Comparison of ENCODE assay signal across 8 mouse cellular contexts in genomic region chr2:118701971-118702882, GRCm38 (mm10). TPM values are rescaled to one million over a fixed set of nuclear protein-coding genes. Genes with fewer than 3 reads are reported as not detected.
DNase-seq lines count a peak whose midpoint lies in the region; ATAC-seq and TF ChIP-seq lines count a peak whose summit lies in the region.

No protein-coding gene starts in this region.

- peaks cover 85% of the 10 kb centered on the region for H3K27me3 ChIP-seq in heart, embryonic 11.5 days (ENCODE audit: control insufficient read depth, insufficient read depth, low read length)
- H3K27me3 ChIP-seq in ES-Bruce4 (ENCODE audit: control insufficient read depth, insufficient read depth, low read length, poor library complexity, severe bottlenecking), result peaks cover 37% of the 10 kb centered on the region
- peaks cover 94% of the 10 kb centered on the region for H3K27me3 ChIP-seq in forebrain, embryonic 13.5 days
- peaks cover 95% of the 10 kb centered on the region for H3K27me3 ChIP-seq in liver, embryonic 15.5 days

- peak overlapping the region; percentile 48 for H3K4me3 ChIP-seq in heart, embryonic 11.5 days (ENCODE audit: low read depth, low read length)
- H3K4me3 ChIP-seq in ES-Bruce4 (ENCODE audit: low read depth, low read length), result peak overlapping the region; percentile 51
- H3K4me3 ChIP-seq in forebrain, embryonic 13.5 days, result peak overlapping the region; percentile 45
- H3K4me3 ChIP-seq in liver, embryonic 15.5 days (replicated peaks), result peak overlapping the region; percentile 50

- H3K4me2 ChIP-seq in heart, embryonic 11.5 days, result peak overlapping the region; percentile 86
- H3K4me2 ChIP-seq in forebrain, embryonic 13.5 days, result peak overlapping the region; percentile 73
- H3K4me2 ChIP-seq in liver, embryonic 15.5 days, result peak overlapping the region; percentile 65

- TF ChIP-seq EP300 in ES-Bruce4 (IDR thresholded peaks at IDR 0.05; ENCODE audit: insufficient read depth, low read depth, low read length), result no peak

- H3K36me3 ChIP-seq in heart, embryonic 11.5 days (ENCODE audit: control insufficient read depth, insufficient read depth, low read length), result no peaks in the 10 kb centered on the region
- H3K36me3 ChIP-seq in ES-Bruce4 (ENCODE audit: control insufficient read depth, insufficient read depth, low read length, poor library complexity, severe bottlenecking), result no peaks in the 10 kb centered on the region
- H3K36me3 ChIP-seq in forebrain, embryonic 13.5 days (ENCODE audit: poor library complexity, severe bottlenecking), result no peaks in the 10 kb centered on the region
- H3K36me3 ChIP-seq in liver, embryonic 15.5 days (replicated peaks), result no peaks in the 10 kb centered on the region

- no peak for DNase-seq in heart, adult 9 months (ENCODE audit: low spot score in 2 of 2)
- no peak for DNase-seq in right cerebral cortex, postnatal 4 days
- no peak for DNase-seq in urinary bladder, postnatal 36 days (ENCODE audit: low spot score in 2 of 2)

- no peak overlapping the region for H3K27ac ChIP-seq in heart, embryonic 11.5 days (ENCODE audit: low read depth, low read length)
- H3K27ac ChIP-seq in ES-Bruce4 (ENCODE audit: insufficient read depth, low read length), result no peak overlapping the region
- no peak overlapping the region for H3K27ac ChIP-seq in forebrain, embryonic 13.5 days
- no peak overlapping the region for H3K27ac ChIP-seq in liver, embryonic 15.5 days (replicated peaks)

- no peak for TF ChIP-seq POLR2A in ES-Bruce4 (IDR thresholded peaks at IDR 0.05; ENCODE audit: insufficient read depth, low read length)

- TF ChIP-seq CTCF in ES-Bruce4 (IDR thresholded peaks at IDR 0.05; ENCODE audit: low read depth, low read length), result no peak

- ATAC-seq in heart, embryonic 11.5 days (replicated peaks; ENCODE audit: insufficient number of reproducible peaks, low FRiP score, low TSS enrichment), result 0 out of 2 replicates have a peak, but pooled peaks have one; percentile 3
- ATAC-seq in forebrain, embryonic 13.5 days, result peak; percentile 25; the same call in 1 of the 2 replicates
- ATAC-seq in liver, embryonic 15.5 days (ENCODE audit: insufficient read depth), result no peak
- ATAC-seq in monocyte, adult 5-6 weeks (replicated peaks; ENCODE audit: insufficient number of reproducible peaks, low FRiP score, low TSS enrichment, poor library complexity, severe bottlenecking), result no peak

- 3% methylated on average over 49 of the region's 51 CpGs for WGBS in heart, embryonic 11.5 days (ENCODE audit: insufficient replicate concordance)
- 2% methylated on average over 46 of the region's 51 CpGs for WGBS in forebrain, embryonic 13.5 days
- 9% methylated on average over 51 of the region's 51 CpGs for WGBS in liver, embryonic 15.5 days (ENCODE audit: insufficient replicate concordance)

- no peaks in the 10 kb centered on the region for H3K9me3 ChIP-seq in heart, embryonic 11.5 days (replicated peaks; ENCODE audit: control insufficient read depth, low read length)
- H3K9me3 ChIP-seq in ES-Bruce4 (replicated peaks; ENCODE audit: control insufficient read depth, insufficient read depth, low read length, poor library complexity, severe bottlenecking), result no peaks in the 10 kb centered on the region
- H3K9me3 ChIP-seq in forebrain, embryonic 13.5 days (replicated peaks), result no peaks in the 10 kb centered on the region
- no peaks in the 10 kb centered on the region for H3K9me3 ChIP-seq in liver, embryonic 15.5 days (replicated peaks)

- peaks cover 43% of the 10 kb centered on the region for H3K4me1 ChIP-seq in heart, embryonic 11.5 days (ENCODE audit: control insufficient read depth, insufficient read depth, low read length)
- H3K4me1 ChIP-seq in ES-Bruce4 (ENCODE audit: control insufficient read depth, insufficient read depth, low read length), result no peaks in the 10 kb centered on the region
- H3K4me1 ChIP-seq in forebrain, embryonic 13.5 days, result peaks cover 41% of the 10 kb centered on the region
- peaks cover 39% of the 10 kb centered on the region for H3K4me1 ChIP-seq in liver, embryonic 15.5 days (replicated peaks)

- peak overlapping the region; percentile 24; the same call in 1 of the 2 replicates for H3K9ac ChIP-seq in heart, embryonic 11.5 days (ENCODE audit: low read depth, low read length)
- peak overlapping the region; percentile 16; the same call in 1 of the 2 replicates for H3K9ac ChIP-seq in ES-Bruce4 (ENCODE audit: low read depth, poor library complexity, severe bottlenecking)
- H3K9ac ChIP-seq in forebrain, embryonic 13.5 days, result peak overlapping the region; percentile 52
- H3K9ac ChIP-seq in liver, embryonic 15.5 days, result no peak overlapping the region

RNA-seq across cellular contexts. Expression of gene Ankrd63, which starts 1.5 kb away (rescaled TPM):
- polyA plus RNA-seq in heart, embryonic 11.5 days (2014; fragmentation: Nextera tagmentation; extraction: Ambion mirVana), result 0.66 and 0.80 TPM in 2 replicates
- not detected in 2 replicates for polyA plus RNA-seq in ES-Bruce4 (2011; ENCODE audit: insufficient read depth, insufficient read length, low read depth, missing spikeins)
- polyA plus RNA-seq in forebrain, embryonic 13.5 days (2015; fragmentation: Nextera tagmentation; extraction: Ambion mirVana), result 0.06 and 0.17 TPM in 2 replicates
- polyA plus RNA-seq in liver, embryonic 15.5 days (2015; fragmentation: Nextera tagmentation; extraction: Ambion mirVana), result 0.07 and 0.08 TPM in 2 replicates
- 0.58 TPM in 1 of 3 replicates, not detected in the others for total RNA-seq in monocyte, adult 5-6 weeks (2017)

RNA-seq across cellular contexts. Expression of gene Plcb2, which starts 26.0 kb away (rescaled TPM):
- 0.99 and 1.4 TPM in 2 replicates for polyA plus RNA-seq in heart, embryonic 11.5 days (2014; fragmentation: Nextera tagmentation; extraction: Ambion mirVana)
- not detected in 2 replicates for polyA plus RNA-seq in ES-Bruce4 (2011; ENCODE audit: insufficient read depth, insufficient read length, low read depth, missing spikeins)
- 0.17 and 0.43 TPM in 2 replicates for polyA plus RNA-seq in forebrain, embryonic 13.5 days (2015; fragmentation: Nextera tagmentation; extraction: Ambion mirVana)
- 2.3 and 2.9 TPM in 2 replicates for polyA plus RNA-seq in liver, embryonic 15.5 days (2015; fragmentation: Nextera tagmentation; extraction: Ambion mirVana)
- total RNA-seq in monocyte, adult 5-6 weeks (2017), result 32.8 to 44.3 TPM (median 36.3 TPM) in 3 replicates

RNA-seq across cellular contexts. Expression of gene Pak6, which starts 39.1 kb away (rescaled TPM):
- polyA plus RNA-seq in heart, embryonic 11.5 days (2014; fragmentation: Nextera tagmentation; extraction: Ambion mirVana), result 1.8 and 3.0 TPM in 2 replicates
- 2.1 and 2.3 TPM in 2 replicates for polyA plus RNA-seq in ES-Bruce4 (2011; ENCODE audit: insufficient read depth, insufficient read length, low read depth, missing spikeins)
- polyA plus RNA-seq in forebrain, embryonic 13.5 days (2015; fragmentation: Nextera tagmentation; extraction: Ambion mirVana), result 9.0 and 12.6 TPM in 2 replicates
- 0.30 and 0.45 TPM in 2 replicates for polyA plus RNA-seq in liver, embryonic 15.5 days (2015; fragmentation: Nextera tagmentation; extraction: Ambion mirVana)
- 0.21 TPM in 1 of 3 replicates, not detected in the others for total RNA-seq in monocyte, adult 5-6 weeks (2017)

RNA-seq across cellular contexts. Expression of gene Inafm2, which starts 43.3 kb away (rescaled TPM):
- 45.4 and 46.7 TPM in 2 replicates for polyA plus RNA-seq in heart, embryonic 11.5 days (2014; fragmentation: Nextera tagmentation; extraction: Ambion mirVana)
- 3.6 and 3.8 TPM in 2 replicates for polyA plus RNA-seq in ES-Bruce4 (2011; ENCODE audit: insufficient read depth, insufficient read length, low read depth, missing spikeins)
- polyA plus RNA-seq in forebrain, embryonic 13.5 days (2015; fragmentation: Nextera tagmentation; extraction: Ambion mirVana), result 26.3 and 27.0 TPM in 2 replicates
- 12.3 and 12.6 TPM in 2 replicates for polyA plus RNA-seq in liver, embryonic 15.5 days (2015; fragmentation: Nextera tagmentation; extraction: Ambion mirVana)
- 14.5 to 23.9 TPM (median 19.3 TPM) in 3 replicates for total RNA-seq in monocyte, adult 5-6 weeks (2017)

Comparison
In these comparisons a context has a peak if more than half of its experiments do, and no peak if none do; other contexts are left out.
1. ATAC-seq: peak in heart, embryonic 11.5 days (single experiment) and forebrain, embryonic 13.5 days (single experiment); none in liver, embryonic 15.5 days (single experiment) and monocyte, adult 5-6 weeks (single experiment).
2. Peak in every context shown above with its lines, with median percentiles within 50 percentile points of each other: H3K4me2 ChIP-seq and H3K4me3 ChIP-seq.